Mouse (Mus musculus): Measurements from ENCODE around the gene Lrp6.

DNA sequence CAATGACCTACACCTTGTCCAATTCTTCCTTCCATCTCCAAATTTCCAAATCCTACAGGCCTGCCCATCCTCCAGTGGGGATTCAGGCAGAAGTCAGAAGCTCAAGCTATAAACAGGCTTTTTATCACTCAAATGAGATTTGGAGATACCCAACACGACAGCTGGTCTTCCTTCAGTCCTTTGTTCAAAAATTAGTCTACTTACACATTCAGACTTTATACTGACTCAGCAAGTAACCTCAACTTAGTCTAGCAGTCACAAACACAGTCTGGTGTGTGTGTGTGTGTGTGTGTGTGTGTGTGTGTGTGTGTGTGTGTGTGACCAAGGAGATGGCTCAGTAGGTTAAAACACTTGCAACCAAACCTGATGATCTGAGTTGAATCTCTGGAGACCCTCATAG, 15.8 kb downstream of the Lrp6 start:
- TF ChIP-seq CTCF (IDR thresholded peaks at IDR 0.05; ENCODE audit: low read depth): no peak
- no peak for TF ChIP-seq EP300 (IDR thresholded peaks at IDR 0.05; ENCODE audit: low read depth)
